Mouse (Mus musculus) MEL (cell line): ENCODE measurements around the gene Vmn1r185. TPM values are rescaled to one million over a fixed set of nuclear protein-coding genes. Genes with fewer than 3 reads are reported as not detected.

Experiments used
- DNase-seq: peaks from one replicate; pipeline ENCODE4 v3.0.0; 2011; ENCODE audit warnings: low read depth, low spot score
- H3K27ac ChIP-seq: 2 replicates; pipeline ENCODE4 v1.5.1; 2012; ENCODE audit warnings: low read depth, mild to moderate bottlenecking, control low read depth, low read length, moderate library complexity; ENCODE audit not compliant: control insufficient read depth
- H3K27me3 ChIP-seq, 2 experiments: fragments of 150-350 bp in 1 of 2; sonication (generic) in 1 of 2; 2 replicates each; pipeline ENCODE4 v1.6.1; 2012; ENCODE audit warnings: low read length in 2 of 2, mild to moderate bottlenecking in 2 of 2, improper control_type of control experiment in 1 of 2, moderate library complexity in 1 of 2; ENCODE audit not compliant: insufficient read depth in 2 of 2, control insufficient read depth in 1 of 2
- H3K36me3 ChIP-seq, 2 experiments: 2 replicates each; pipeline ENCODE4 v1.6.1; 2012 to 2014; ENCODE audit warnings: low read length in 2 of 2, improper control_type of control experiment in 1 of 2, inconsistent platforms in 1 of 2, mild to moderate bottlenecking in 1 of 2; ENCODE audit not compliant: insufficient read depth in 2 of 2, control insufficient read depth in 1 of 2
- H3K4me1 ChIP-seq, 2 experiments: fragments of 150-350 bp in 1 of 2; sonication (generic) in 1 of 2; 2 replicates each; pipeline ENCODE4 v1.6.1; 2012; ENCODE audit warnings: low read length in 2 of 2, improper control_type of control experiment in 1 of 2, mild to moderate bottlenecking in 1 of 2; ENCODE audit not compliant: insufficient read depth in 2 of 2, control insufficient read depth in 1 of 2
- H3K4me3 ChIP-seq, 2 experiments: fragments of 150-350 bp in 1 of 2; sonication (generic) in 1 of 2; 2 replicates each; pipeline ENCODE4 v1.5.1; 2012; ENCODE audit warnings: low read depth in 2 of 2, low read length in 2 of 2, mild to moderate bottlenecking in 2 of 2, moderate library complexity in 2 of 2, control low read depth in 1 of 2, improper control_type of control experiment in 1 of 2; ENCODE audit not compliant: control insufficient read depth in 1 of 2, insufficient read depth in 1 of 2
- H3K79me2 ChIP-seq: 2 replicates; pipeline ENCODE4 v1.6.1; 2012; ENCODE audit warnings: mild to moderate bottlenecking, low read length, moderate library complexity; ENCODE audit not compliant: control insufficient read depth, poor library complexity, insufficient read depth
- H3K9ac ChIP-seq: 2 replicates; pipeline ENCODE4 v1.6.1; 2012; ENCODE audit warnings: low read depth, mild to moderate bottlenecking, control low read depth, low read length, moderate library complexity; ENCODE audit not compliant: control insufficient read depth, poor library complexity, severe bottlenecking
- H3K9me3 ChIP-seq: fragments of 150-350 bp; sonication (generic); replicated peaks from 2 replicates; pipeline ENCODE4 v1.6.1; 2012; ENCODE audit warnings: mild to moderate bottlenecking, low read length, improper control_type of control experiment, moderate library complexity; ENCODE audit not compliant: insufficient read depth
- CTCF ChIP-seq, 3 experiments: IDR thresholded peaks in 2 of 3; conservative IDR thresholded peaks in 1 of 3; 2 replicates each; pipeline ENCODE4 v1.5.1; 2011 to 2012; ENCODE audit warnings: low read length in 3 of 3, low read depth in 2 of 3, mild to moderate bottlenecking in 2 of 3, improper control_type of control experiment in 1 of 3, inconsistent platforms in 1 of 3, mixed read lengths in 1 of 3, moderate library complexity in 1 of 3; ENCODE audit not compliant: control insufficient read depth in 1 of 3, insufficient read depth in 1 of 3, poor library complexity in 1 of 3, severe bottlenecking in 1 of 3
- POLR2A ChIP-seq, 2 experiments: IDR thresholded peaks; 2 replicates each; pipeline ENCODE4 v1.6.1; 2011 to 2012; ENCODE audit warnings: low read length in 2 of 2, mild to moderate bottlenecking in 2 of 2, control low read depth in 1 of 2, improper control_type of control experiment in 1 of 2, low read depth in 1 of 2, moderate library complexity in 1 of 2; ENCODE audit not compliant: control insufficient read depth in 1 of 2, insufficient read depth in 1 of 2, poor library complexity in 1 of 2
- RCOR1 ChIP-seq: IDR thresholded peaks from 2 replicates; pipeline ENCODE4 v1.6.1; 2012; ENCODE audit warnings: low read depth, mild to moderate bottlenecking, inconsistent platforms, low read length, improper control_type of control experiment
- polyA plus RNA-seq, 2 experiments: library from polyadenylated mRNA; stranded (reverse) in 1 of 2; unstranded in 1 of 2; fragments of >175 nt in 1 of 2; fragments of >200 nt in 1 of 2; gene quantifications; 2 replicates each; pipeline versions ENCODE4 v1.2.1 to v1.2.4; 2012; ENCODE audit warnings: low replicate concordance in 2 of 2, low read depth in 1 of 2; ENCODE audit not compliant: insufficient read length in 2 of 2, insufficient read depth in 1 of 2, missing spikeins in 1 of 2
- total RNA-seq: library from RNA; depleted of rRNA; stranded (reverse); fragments of 300-350 nt; gene quantifications from 2 replicates; pipeline ENCODE4 v1.2.3, GENCODE M21; 2012; rRNA removed

The Vmn1r185 gene
- total and polyA plus RNA-seq, 3 experiments, result not detected

GRCm38 (mm10) chr7:26589077-26589476 is 29.2 kb downstream of the Vmn1r185 start:
- no peaks in the 10 kb centered on the region for H3K27me3 ChIP-seq
- no peaks in the 10 kb centered on the region for H3K79me2 ChIP-seq
- no peaks in the 10 kb centered on the region for H3K4me1 ChIP-seq
- no peaks in the 10 kb centered on the region; the same call in 1 of the 2 replicates for H3K9me3 ChIP-seq
- H3K9ac ChIP-seq, result no peak overlapping the region
- no peak overlapping the region for H3K27ac ChIP-seq
- TF ChIP-seq RCOR1, result no peak
- no peak for TF ChIP-seq CTCF (IDR thresholded peaks at IDR 0.05 in 2 of 3, conservative IDR thresholded peaks at IDR 0.05 in 1 of 3; ENCODE audit: control insufficient read depth in 1 of 3, insufficient read depth in 1 of 3, low read depth in 2 of 3, low read length in 3 of 3, poor library complexity in 1 of 3, severe bottlenecking in 1 of 3)
- no peak for TF ChIP-seq POLR2A (IDR thresholded peaks at IDR 0.05; ENCODE audit: control insufficient read depth in 1 of 2, insufficient read depth in 1 of 2, low read depth in 1 of 2, low read length in 2 of 2, poor library complexity in 1 of 2)
- DNase-seq, result no peak
- H3K36me3 ChIP-seq, result no peaks in the 10 kb centered on the region
- H3K4me3 ChIP-seq, result no peak overlapping the region

Other genes with a start within 250 kb of the Vmn1r185 start
- not detected in 2 replicates for gene Nlrp9c, start 214.8 kb downstream of the Vmn1r185 start, total RNA-seq
- gene Nlrp9c, start 214.8 kb downstream of the Vmn1r185 start, polyA plus RNA-seq, result not detected
- not detected in 2 replicates for gene Nlrp4a, start 183.4 kb downstream of the Vmn1r185 start, total RNA-seq
- not detected for gene Nlrp4a, start 183.4 kb downstream of the Vmn1r185 start, polyA plus RNA-seq
- gene Nlrp9a, start 83.4 kb downstream of the Vmn1r185 start, total RNA-seq, result not detected in 2 replicates
- gene Nlrp9a, start 83.4 kb downstream of the Vmn1r185 start, polyA plus RNA-seq, result not detected
- gene Cyp2b23, start 68.0 kb upstream of the Vmn1r185 start, total RNA-seq, result not detected in 2 replicates
- not detected for gene Cyp2b23, start 68.0 kb upstream of the Vmn1r185 start, polyA plus RNA-seq
- gene Cyp2b19, start 138.7 kb upstream of the Vmn1r185 start, total RNA-seq, result not detected in 2 replicates
- gene Cyp2b19, start 138.7 kb upstream of the Vmn1r185 start, polyA plus RNA-seq, result not detected
- not detected in 2 replicates for gene Cyp2g1, start 190.4 kb upstream of the Vmn1r185 start, total RNA-seq
- not detected for gene Cyp2g1, start 190.4 kb upstream of the Vmn1r185 start, polyA plus RNA-seq
- not detected in 2 replicates for gene Cyp2a5, start 216.8 kb upstream of the Vmn1r185 start, total RNA-seq
- not detected for gene Cyp2a5, start 216.8 kb upstream of the Vmn1r185 start, polyA plus RNA-seq